Mouse (Mus musculus) c-Kit-positive CD71-positive TER-119-positive erythroid progenitor cells, embryonic 14.5 days (primary cell): ENCODE results near the gene Mvp.

Experiments
- DNase-seq: peaks from one replicate; pipeline ENCODE4 v3.0.0-alpha.2; 2013; ENCODE audit warnings: low spot score

The Mvp gene

DNA sequence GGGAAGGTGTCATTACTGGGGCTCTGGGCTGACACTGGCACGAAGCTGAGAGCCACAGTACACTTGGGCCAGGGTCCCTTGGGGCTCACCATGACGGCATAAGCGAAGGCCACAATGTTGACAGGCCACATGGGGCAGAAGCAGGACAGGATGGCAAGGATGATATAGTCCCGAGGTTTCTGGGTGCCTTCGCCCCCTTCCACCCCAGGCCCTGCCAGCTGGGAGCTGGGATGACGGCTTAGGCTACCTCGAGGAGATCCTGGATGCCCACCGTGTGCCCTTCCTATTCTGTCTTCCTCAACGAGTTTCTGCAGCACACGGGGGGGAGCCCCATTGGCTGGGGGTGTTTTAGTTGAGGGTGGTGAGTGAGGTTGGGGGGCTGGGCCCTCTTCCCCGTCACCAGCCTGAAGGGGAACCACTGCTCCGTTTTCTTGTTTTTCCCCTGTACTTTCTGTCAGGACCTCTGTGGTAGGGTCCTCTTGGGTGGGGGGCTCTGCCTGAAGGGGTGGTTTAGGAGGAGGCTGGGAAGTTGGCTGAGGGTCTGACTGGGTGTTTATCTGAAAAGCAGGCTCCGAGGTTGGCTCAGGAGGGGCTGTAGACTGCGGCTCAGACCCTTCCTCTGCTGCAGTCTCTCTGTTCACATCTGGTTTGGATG is 5.0 kb upstream of the Mvp start:
- no peak for DNase-seq

DNA sequence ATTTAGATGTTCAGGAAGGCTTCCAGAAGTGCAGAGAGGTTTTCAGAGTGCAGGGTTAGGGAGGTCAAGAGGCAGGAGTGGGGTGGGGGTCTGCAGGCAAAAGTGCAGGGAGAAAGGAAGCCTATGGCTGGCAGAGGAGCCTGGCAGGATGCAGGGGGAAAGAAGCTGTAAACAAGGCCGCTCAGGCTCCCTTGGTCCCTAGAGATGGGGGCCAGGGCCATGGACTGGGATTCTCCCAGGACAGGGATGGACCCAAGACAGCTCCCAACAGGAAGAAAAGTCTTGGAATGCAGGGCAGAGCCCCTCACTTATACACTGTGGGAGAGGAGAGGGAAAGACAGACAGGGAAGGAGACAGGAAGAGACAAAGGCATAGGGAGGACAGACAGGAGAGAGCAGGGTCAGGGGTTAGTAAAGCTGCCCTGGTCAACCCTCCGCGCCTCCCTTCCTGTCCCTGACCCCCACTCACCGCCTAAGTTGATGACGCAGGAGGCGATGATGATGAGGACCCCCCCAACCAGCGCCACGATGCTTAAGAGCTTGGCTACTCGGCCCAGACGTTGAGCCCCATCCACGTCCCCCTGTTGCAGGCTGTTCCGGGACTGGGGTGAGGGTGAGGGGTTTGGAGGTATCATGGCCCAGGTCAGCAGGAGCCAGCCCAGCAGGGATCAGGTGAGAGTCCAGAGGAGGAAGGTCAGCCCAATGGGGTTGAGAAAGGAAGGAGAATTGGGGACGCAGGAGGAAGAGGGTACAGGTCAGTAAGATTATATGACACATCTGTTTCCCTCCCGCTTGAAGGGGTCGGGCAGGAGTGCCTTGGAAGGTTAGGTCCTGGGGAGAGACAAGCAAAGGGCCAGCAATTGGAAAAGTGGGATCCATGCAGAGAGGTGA is 4.2 kb upstream of the Mvp start:
- no peak for DNase-seq

- DNase-seq, result no peak
These were observed 3.5 kb upstream of the Mvp start for GRCm38 (mm10) chr7:127017950-127018345.

GRCm38 (mm10) chr7:127016971-127017949 is 2.8 kb upstream of the Mvp start, which contains the start of gene Pagr1a:
Pagr1a (minus strand) TSS chr7:127017352.
- DNase-seq, result peak; percentile 100

DNA sequence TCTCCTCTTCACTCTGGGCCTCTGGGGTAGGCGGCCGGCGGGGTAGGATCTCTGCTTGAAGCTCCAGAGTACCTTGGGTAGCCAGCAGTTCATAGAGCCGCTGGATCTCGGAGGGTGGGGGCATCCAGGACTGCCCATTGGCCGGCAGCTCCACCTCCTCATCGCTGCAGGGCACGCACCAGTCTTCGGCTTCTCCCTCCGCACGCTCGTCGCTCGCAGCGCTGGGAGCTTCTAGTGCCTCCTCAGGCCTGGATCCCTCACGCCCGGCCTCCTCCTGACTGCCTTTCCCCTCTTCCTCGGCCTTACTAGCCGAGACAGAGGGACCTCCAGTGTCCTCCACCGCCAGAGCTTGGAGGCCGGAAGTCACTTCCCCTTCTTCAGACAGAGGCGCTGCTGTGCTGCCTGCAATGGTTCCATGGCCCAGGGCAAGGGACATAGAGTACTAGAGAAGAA is 2.1 kb upstream of the Mvp start:
- DNase-seq, result peak; percentile 62

DNA sequence TGATC is 1.9 kb upstream of the Mvp start, which contains the start of gene Pagr1b:
Pagr1b (minus strand) TSS at position 4 of the 5 bp plus-strand sequence.
- DNase-seq, result no peak

- DNase-seq, result peak; percentile 45
These were observed 1.7 kb upstream of the Mvp start for GRCm38 (mm10) chr7:127016081-127016480.

DNA sequence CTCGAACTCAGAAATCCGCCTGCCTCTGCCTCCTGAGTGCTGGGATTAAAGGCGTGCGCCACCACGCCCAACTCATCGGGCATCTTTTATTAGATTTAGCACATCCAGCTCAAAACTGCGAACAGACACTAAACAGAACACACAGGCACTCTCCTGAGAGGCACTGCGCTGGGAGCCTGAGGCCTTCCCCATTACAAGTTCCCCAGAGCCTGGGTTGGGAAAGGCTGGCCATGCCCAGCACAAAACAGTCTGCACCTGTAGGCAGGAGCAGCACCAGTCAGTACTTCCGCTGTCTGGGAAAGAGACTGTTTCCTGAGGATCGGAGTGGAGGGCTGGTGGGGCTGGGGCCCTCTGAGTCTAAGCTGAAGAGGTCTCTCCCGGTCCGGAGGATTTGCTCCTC is 572 bp upstream of the Mvp start:
- no peak for DNase-seq

DNA sequence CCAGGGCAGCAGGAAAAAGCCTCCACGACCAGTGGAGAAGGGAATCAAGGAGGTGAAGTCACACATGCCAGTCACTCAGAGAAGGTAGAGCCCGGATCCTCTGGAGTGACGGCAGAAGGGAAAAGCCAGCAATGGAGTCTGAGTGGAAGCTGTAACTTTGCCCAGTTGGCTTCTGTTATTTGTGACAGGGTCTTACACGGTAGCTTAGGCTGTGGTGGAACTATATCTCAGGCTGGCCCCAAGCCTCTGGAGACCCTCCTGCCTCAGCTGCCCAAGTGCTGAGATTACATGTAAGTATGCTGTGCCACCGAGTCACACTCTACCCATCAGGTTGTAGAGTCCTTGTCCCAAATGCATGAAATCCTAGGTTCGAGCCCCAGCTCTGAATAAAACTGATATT is 1.0 kb downstream of the Mvp start:
- no peak for DNase-seq

DNA sequence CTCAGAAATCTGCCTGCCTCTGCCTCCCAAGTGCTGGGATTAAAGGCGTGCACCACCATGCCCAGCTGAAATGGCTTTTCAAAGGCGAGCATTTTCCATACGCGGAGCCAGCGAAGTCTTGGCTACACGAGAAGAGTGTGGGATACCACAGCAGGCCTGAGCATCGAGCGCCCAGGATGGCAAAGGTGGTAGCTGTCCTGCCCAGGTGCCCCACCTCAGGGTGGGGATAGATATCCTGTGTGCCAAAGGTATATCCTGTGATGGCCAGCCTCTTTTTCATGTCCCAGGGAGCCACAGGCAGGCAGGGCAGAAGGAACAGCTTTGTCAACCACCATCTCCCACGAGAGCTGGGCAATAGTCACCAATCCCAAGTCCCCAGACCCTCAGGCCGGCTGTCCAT is 1.6 kb downstream of the Mvp start:
- no peak for DNase-seq

GRCm38 (mm10) chr7:127012374-127012773 is 2.0 kb downstream of the Mvp start:
- DNase-seq, result no peak

DNA sequence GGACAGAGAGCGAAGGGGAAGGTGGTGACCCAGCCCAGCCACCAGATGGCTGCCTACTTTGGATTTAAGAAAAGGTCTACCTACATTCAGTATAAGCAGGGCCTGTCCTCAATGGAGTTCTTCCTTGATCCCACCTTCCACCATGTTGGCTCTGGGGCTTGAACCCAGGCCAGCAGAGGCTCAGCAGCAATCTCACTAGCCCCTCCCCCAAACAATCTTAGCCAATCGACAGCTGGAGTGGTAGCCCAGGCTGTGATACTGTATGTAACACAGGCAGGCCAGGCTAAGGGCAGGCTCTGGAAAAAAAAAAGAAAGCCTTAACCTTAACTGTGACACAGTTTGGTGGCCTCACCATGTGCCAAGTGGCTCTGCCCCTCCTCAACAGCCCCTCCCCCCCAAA is 2.7 kb downstream of the Mvp start:
- DNase-seq, result no peak

GRCm38 (mm10) chr7:127011051-127011450 is 3.4 kb downstream of the Mvp start:
- no peak for DNase-seq

DNA sequence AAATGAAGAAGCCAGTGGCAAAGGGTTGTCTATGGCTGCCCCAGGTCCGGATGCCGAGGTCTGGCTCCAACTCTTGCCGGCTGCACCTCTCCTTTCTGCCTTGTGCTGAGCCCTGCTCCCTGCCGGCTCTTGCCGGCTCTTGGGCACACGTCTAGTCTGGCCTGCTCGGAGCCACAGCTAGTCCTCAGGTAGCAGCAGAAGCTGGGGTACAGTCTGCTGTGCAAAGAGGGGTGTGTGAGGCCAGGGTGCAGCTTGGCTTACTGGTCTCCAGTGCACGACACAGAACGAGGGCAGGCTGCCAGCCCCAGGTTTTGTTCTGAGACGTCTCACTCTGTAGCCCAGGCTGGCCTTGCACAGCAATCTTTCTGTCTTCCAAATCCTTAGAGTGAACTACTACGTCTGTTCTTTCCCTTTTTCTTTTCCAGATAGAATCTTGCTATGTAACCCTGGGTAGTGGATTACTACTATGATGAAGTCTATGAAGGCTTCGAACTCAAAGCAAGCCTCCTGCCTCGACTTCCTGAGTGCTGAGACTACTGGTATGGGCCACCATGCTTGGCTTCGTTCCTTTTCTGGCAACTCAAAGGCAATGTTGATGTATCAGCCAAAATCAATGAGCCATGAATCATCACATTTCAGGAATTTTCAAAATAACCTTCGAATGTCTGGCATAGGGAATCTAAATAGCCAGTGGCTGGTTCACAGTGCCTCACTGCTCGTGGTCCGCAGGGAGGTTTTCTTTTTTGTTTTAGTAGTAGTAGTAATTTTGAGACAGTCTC is 4.9 kb downstream of the Mvp start:
- DNase-seq, result no peak

DNA sequence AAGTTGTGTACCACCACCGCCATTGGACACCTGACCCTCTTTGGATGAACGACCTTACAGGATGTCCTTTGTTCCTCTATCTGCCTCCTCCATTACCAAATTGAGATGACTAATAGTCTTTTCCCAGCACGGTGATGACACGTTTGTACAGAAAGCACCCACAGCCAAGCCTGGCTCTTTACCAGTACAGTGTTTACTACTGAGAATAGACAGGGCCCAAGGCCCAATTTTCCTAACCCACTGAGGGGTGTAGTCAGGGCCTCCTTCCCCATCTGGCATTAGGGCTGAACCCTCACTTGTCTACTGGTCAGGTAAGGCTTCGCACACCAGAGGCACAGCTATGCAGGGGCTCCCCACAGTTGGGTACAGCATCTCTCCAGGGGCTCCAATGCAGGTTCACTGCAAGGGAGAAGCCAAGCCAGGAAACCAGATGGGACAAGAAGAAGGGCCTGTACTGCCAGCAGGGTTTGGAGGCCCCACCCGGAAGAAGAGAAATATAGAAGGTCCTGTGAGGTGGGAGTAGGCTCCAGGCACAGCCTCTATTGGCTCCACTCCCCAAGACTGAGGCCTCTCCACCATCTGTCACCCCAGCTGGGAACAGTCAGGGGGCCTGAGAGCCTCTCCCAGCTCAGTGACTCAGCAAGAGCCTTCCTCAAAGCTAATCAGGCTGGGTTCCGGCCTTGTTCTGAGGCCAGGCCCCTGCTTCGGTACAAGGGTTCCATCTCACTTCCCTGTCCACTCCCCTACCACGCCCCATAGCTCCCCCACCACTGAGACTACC is 6.0 kb downstream of the Mvp start:
- peak; percentile 76 for DNase-seq

GRCm38 (mm10) chr7:127007313-127008024 is 7.0 kb downstream of the Mvp start:
- DNase-seq, result no peak

- DNase-seq, result no peak
These were observed 10.1 kb downstream of the Mvp start for GRCm38 (mm10) chr7:127004122-127004875.

GRCm38 (mm10) chr7:127003620-127004019 is 10.8 kb downstream of the Mvp start:
- no peak for DNase-seq

DNA sequence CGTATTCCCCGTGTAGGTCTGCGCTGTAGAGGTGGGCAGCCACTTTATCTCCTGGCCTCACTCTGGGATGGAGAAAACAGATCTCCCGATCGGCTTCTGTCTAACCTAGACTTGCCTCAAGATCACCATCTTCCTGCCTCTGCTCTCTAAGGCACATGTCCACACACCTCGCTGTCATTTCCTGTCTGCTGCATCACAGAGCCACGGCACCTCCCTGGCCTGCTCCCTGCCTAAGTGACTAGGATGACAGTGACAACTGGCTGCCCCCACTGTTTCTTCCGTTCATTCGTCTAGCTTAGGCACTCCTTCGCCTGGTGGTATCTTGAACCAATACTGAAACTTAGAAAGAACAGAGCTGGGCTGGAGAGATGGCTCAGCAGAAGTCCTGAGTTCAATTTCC is 14.9 kb downstream of the Mvp start:
- DNase-seq, result no peak

- DNase-seq, result no peak
These were observed 18.0 kb downstream of the Mvp start for GRCm38 (mm10) chr7:126996449-126996848.
